Mouse (Mus musculus) cerebellum, adult 11-12 months (tissue): Measurements from ENCODE around the gene Fcrla.
A peak's percentile ranks its signal among the peaks of the same experiment; 100 is the strongest.

Experiments used
- DNase-seq: peaks from one replicate; pipeline ENCODE4 v3.0.0; 2022

Gene Fcrla

DNA sequence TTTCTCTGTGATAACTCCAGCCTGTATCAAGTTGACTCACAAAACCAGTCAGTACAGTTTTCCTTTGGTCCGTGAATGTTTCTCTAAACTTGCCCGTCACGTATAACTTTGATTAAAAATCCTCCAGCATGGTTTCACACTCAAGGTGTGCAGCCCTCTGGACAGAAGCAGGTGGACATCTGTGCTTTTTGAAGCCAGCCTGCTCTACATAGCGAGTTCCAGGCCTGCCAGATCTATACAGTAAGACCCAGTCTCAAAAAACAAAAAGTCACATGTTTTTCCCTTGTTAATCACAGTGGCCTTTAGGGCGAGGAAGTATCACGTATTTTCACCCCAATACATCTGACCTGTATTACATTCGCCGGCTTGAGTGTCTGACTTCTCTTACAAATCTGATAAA lies 43.0 kb downstream of the Fcrla start:
- DNase-seq, result no peak

GRCm38 (mm10) chr1:170882915-170883485 lies 44.4 kb downstream of the Fcrla start:
- no peak for DNase-seq

GRCm38 (mm10) chr1:170876906-170877305 lies 50.5 kb downstream of the Fcrla start:
- DNase-seq, result no peak

DNA sequence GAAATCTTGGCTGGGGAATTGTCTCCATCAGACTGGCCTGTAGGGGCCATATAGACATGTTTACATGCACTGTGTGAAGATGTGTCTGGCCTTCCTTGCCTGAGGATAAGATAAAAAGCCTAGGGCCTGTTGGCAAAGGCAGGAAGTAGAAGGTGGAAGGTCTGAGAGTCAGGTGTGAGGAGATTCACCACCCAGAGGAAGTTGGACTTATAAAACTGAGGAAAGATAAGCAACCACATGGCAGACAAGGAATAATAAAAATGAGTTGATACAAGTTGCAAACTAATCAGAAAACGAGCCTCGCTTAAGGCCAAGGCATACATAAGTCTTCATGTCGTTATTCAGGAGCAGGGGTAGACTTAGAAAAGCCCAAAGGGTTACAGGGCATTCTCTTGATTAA lies 51.7 kb downstream of the Fcrla start:
- no peak for DNase-seq

- DNase-seq, result no peak
These were observed 55.4 kb downstream of the Fcrla start for GRCm38 (mm10) chr1:170871961-170872360.

DNA sequence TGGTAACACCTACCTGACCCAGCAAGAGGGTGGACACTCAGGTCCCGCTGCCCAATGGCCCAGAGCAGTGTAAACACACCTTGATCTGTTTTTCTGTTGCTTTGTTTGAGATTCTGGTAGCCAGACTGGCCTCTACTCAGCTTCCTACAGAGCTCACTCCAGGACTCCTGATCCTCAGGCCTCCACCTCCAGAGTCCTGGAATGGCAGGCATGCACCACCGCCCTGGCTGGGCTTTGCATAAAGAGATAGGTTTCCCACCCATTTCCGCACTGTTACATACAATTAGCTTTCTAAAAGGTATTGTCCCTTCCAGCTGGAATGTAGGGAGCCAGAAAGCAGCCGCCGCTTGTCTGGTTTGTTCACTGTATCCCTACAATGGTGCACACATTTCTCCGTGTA lies 56.0 kb downstream of the Fcrla start:
- no peak for DNase-seq

- no peak for DNase-seq
These were observed 58.5 kb downstream of the Fcrla start for GRCm38 (mm10) chr1:170868905-170869283.

- peak; percentile 73 for DNase-seq
These were observed 59.1 kb downstream of the Fcrla start for GRCm38 (mm10) chr1:170868107-170868904.

DNA sequence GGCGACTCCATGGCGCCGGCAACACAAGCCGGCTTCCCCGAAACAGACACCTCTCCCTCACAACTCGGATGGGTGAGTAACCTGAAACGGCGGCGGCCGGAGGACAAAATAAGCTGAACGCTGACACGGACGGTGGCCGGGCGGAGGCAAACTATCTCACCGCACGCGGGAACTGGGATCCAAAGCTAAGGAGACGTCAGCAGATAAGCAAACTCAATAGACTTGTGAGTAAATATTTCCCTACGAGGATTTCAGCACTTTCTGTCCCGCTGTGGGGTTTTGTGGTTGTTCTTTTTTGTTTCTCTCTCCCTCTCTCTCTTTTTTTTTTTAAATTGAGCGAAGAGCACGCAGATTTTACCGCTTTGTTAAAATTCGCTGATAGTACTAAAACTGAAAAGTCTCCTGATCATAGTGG lies 59.7 kb downstream of the Fcrla start, which contains the start of gene Atf6:
Atf6 (minus strand) TSS at position 81 of the 415 bp plus-strand sequence.
- peak; percentile 94 for DNase-seq
